Mouse (Mus musculus): ENCODE data around the gene Ccnf. TPM values are rescaled to one million over a fixed set of nuclear protein-coding genes. Genes with fewer than 3 reads are reported as not detected.

The Ccnf gene
- polyA plus RNA-seq, 1 experiment from 2014 or later = 50.2 TPM

- Histone ChIP-seq H3K4me1 (ENCODE audit: control insufficient read depth, insufficient read depth, low read length) (no peaks in the 10 kb centered on the region), H3K9me3 (replicated peaks; ENCODE audit: control insufficient read depth, low read length) (no peaks in the 10 kb centered on the region), H3K9ac (ENCODE audit: low read length) (no peak overlapping the region), H3K4me2 (ENCODE audit: low read depth, low read length) (no peak overlapping the region), H3K4me3 (replicated peaks; ENCODE audit: low read length) (no peak overlapping the region), H3K27me3 (ENCODE audit: control insufficient read depth, insufficient read depth, low read length) (no peaks in the 10 kb centered on the region), H3K36me3 (ENCODE audit: control insufficient read depth, insufficient read depth, low read length) (peaks cover 32% of the 10 kb centered on the region), H3K27ac (ENCODE audit: low read length) (no peak overlapping the region)
- WGBS = 96% methylated on average over 7 of the region's 7 CpGs
- no peak for ATAC-seq (ENCODE audit: insufficient read depth, low FRiP score)
Observed at GRCm38 (mm10) chr17:24236921-24237320, 14.4 kb downstream of the Ccnf start.

GRCm38 (mm10) chr17:24236479-24236878 lies 14.8 kb downstream of the Ccnf start:
- Histone ChIP-seq H3K4me1 (ENCODE audit: control insufficient read depth, insufficient read depth, low read length) (no peaks in the 10 kb centered on the region), H3K27ac (ENCODE audit: low read length) (no peak overlapping the region), H3K4me2 (ENCODE audit: low read depth, low read length) (no peak overlapping the region), H3K9ac (ENCODE audit: low read length) (no peak overlapping the region), H3K36me3 (ENCODE audit: control insufficient read depth, insufficient read depth, low read length) (peaks cover 33% of the 10 kb centered on the region), H3K27me3 (ENCODE audit: control insufficient read depth, insufficient read depth, low read length) (no peaks in the 10 kb centered on the region), H3K4me3 (replicated peaks; ENCODE audit: low read length) (no peak overlapping the region), H3K9me3 (replicated peaks; ENCODE audit: control insufficient read depth, low read length) (no peaks in the 10 kb centered on the region)
- WGBS = 96% methylated on average over 1 of the region's 1 CpGs
- ATAC-seq (ENCODE audit: insufficient read depth, low FRiP score) = no peak

- 85% methylated on average over 7 of the region's 7 CpGs for WGBS
Observed at GRCm38 (mm10) chr17:24227941-24228340, 23.3 kb downstream of the Ccnf start.

GRCm38 (mm10) chr17:24226721-24227120 lies 24.6 kb downstream of the Ccnf start:
- WGBS = 92% methylated on average over 8 of the region's 8 CpGs
- no peak overlapping the region for H3K27ac ChIP-seq (ENCODE audit: low read length)

More at GRCm38 (mm10) chr17:24227941-24228340, 23.3 kb downstream of the Ccnf start:
- H3K27me3 ChIP-seq (ENCODE audit: control insufficient read depth, insufficient read depth, low read length) = no peaks in the 10 kb centered on the region
- no peak for ATAC-seq (ENCODE audit: insufficient read depth, low FRiP score)
- peaks cover 27% of the 10 kb centered on the region for H3K36me3 ChIP-seq (ENCODE audit: control insufficient read depth, insufficient read depth, low read length)
- H3K9me3 ChIP-seq (replicated peaks; ENCODE audit: control insufficient read depth, low read length) = no peaks in the 10 kb centered on the region
- H3K4me3 ChIP-seq (replicated peaks; ENCODE audit: low read length) = no peak overlapping the region
- no peak overlapping the region for H3K4me2 ChIP-seq (ENCODE audit: low read depth, low read length)
- H3K27ac ChIP-seq (ENCODE audit: low read length) = no peak overlapping the region
- H3K9ac ChIP-seq (ENCODE audit: low read length) = no peak overlapping the region
- H3K4me1 ChIP-seq (ENCODE audit: control insufficient read depth, insufficient read depth, low read length) = no peaks in the 10 kb centered on the region

GRCm38 (mm10) chr17:24225851-24226250 lies 25.4 kb downstream of the Ccnf start:
- H3K27me3 ChIP-seq (ENCODE audit: control insufficient read depth, insufficient read depth, low read length) = no peaks in the 10 kb centered on the region
- ATAC-seq (ENCODE audit: insufficient read depth, low FRiP score) = no peak
- H3K9me3 ChIP-seq (replicated peaks; ENCODE audit: control insufficient read depth, low read length) = no peaks in the 10 kb centered on the region

More at GRCm38 (mm10) chr17:24226721-24227120, 24.6 kb downstream of the Ccnf start:
- H3K4me3 ChIP-seq (replicated peaks; ENCODE audit: low read length) = no peak overlapping the region
- H3K4me2 ChIP-seq (ENCODE audit: low read depth, low read length) = no peak overlapping the region
- no peaks in the 10 kb centered on the region for H3K4me1 ChIP-seq (ENCODE audit: control insufficient read depth, insufficient read depth, low read length)
- no peaks in the 10 kb centered on the region for H3K27me3 ChIP-seq (ENCODE audit: control insufficient read depth, insufficient read depth, low read length)
- ATAC-seq (ENCODE audit: insufficient read depth, low FRiP score) = no peak
- peaks cover 22% of the 10 kb centered on the region for H3K36me3 ChIP-seq (ENCODE audit: control insufficient read depth, insufficient read depth, low read length)
- H3K9ac ChIP-seq (ENCODE audit: low read length) = no peak overlapping the region
- H3K9me3 ChIP-seq (replicated peaks; ENCODE audit: control insufficient read depth, low read length) = no peaks in the 10 kb centered on the region

GRCm38 (mm10) chr17:24224741-24225140 lies 26.5 kb downstream of the Ccnf start:
- Histone ChIP-seq H3K4me2 (ENCODE audit: low read depth, low read length) (no peak overlapping the region), H3K36me3 (ENCODE audit: control insufficient read depth, insufficient read depth, low read length) (peaks cover 15% of the 10 kb centered on the region), H3K27me3 (ENCODE audit: control insufficient read depth, insufficient read depth, low read length) (no peaks in the 10 kb centered on the region), H3K27ac (ENCODE audit: low read length) (no peak overlapping the region), H3K9me3 (replicated peaks; ENCODE audit: control insufficient read depth, low read length) (no peaks in the 10 kb centered on the region), H3K9ac (ENCODE audit: low read length) (no peak overlapping the region), H3K4me3 (replicated peaks; ENCODE audit: low read length) (no peak overlapping the region), H3K4me1 (ENCODE audit: control insufficient read depth, insufficient read depth, low read length) (peaks cover 8% of the 10 kb centered on the region)
- 87% methylated on average over 10 of the region's 10 CpGs for WGBS
- ATAC-seq (ENCODE audit: insufficient read depth, low FRiP score) = no peak

More at GRCm38 (mm10) chr17:24225851-24226250, 25.4 kb downstream of the Ccnf start:
- H3K27ac ChIP-seq (ENCODE audit: low read length) = no peak overlapping the region
- H3K4me2 ChIP-seq (ENCODE audit: low read depth, low read length) = no peak overlapping the region
- H3K36me3 ChIP-seq (ENCODE audit: control insufficient read depth, insufficient read depth, low read length) = peaks cover 15% of the 10 kb centered on the region
- no peak overlapping the region for H3K9ac ChIP-seq (ENCODE audit: low read length)
- H3K4me1 ChIP-seq (ENCODE audit: control insufficient read depth, insufficient read depth, low read length) = peaks cover 4% of the 10 kb centered on the region; the same call in 1 of the 2 replicates
- WGBS = 89% methylated on average over 5 of the region's 5 CpGs
- no peak overlapping the region for H3K4me3 ChIP-seq (replicated peaks; ENCODE audit: low read length)

GRCm38 (mm10) chr17:24223513-24223912 lies 27.8 kb downstream of the Ccnf start:
- WGBS = 84% methylated on average over 5 of the region's 5 CpGs
- no peaks in the 10 kb centered on the region for H3K27me3 ChIP-seq (ENCODE audit: control insufficient read depth, insufficient read depth, low read length)
- H3K4me2 ChIP-seq (ENCODE audit: low read depth, low read length) = no peak overlapping the region
- no peak overlapping the region for H3K27ac ChIP-seq (ENCODE audit: low read length)
- H3K9ac ChIP-seq (ENCODE audit: low read length) = peak overlapping the region; percentile 5; the same call in 1 of the 2 replicates
- ATAC-seq (ENCODE audit: insufficient read depth, low FRiP score) = no peak
- no peaks in the 10 kb centered on the region for H3K9me3 ChIP-seq (replicated peaks; ENCODE audit: control insufficient read depth, low read length)
- H3K4me1 ChIP-seq (ENCODE audit: control insufficient read depth, insufficient read depth, low read length) = peaks cover 14% of the 10 kb centered on the region
- peaks cover 11% of the 10 kb centered on the region for H3K36me3 ChIP-seq (ENCODE audit: control insufficient read depth, insufficient read depth, low read length)
- H3K4me3 ChIP-seq (replicated peaks; ENCODE audit: low read length) = no peak overlapping the region

GRCm38 (mm10) chr17:24222653-24223052 lies 28.6 kb downstream of the Ccnf start:
- Histone ChIP-seq H3K9me3 (replicated peaks; ENCODE audit: control insufficient read depth, low read length) (no peaks in the 10 kb centered on the region), H3K4me2 (ENCODE audit: low read depth, low read length) (no peak overlapping the region), H3K36me3 (ENCODE audit: control insufficient read depth, insufficient read depth, low read length) (peaks cover 7% of the 10 kb centered on the region), H3K27me3 (ENCODE audit: control insufficient read depth, insufficient read depth, low read length) (no peaks in the 10 kb centered on the region), H3K27ac (ENCODE audit: low read length) (no peak overlapping the region), H3K4me1 (ENCODE audit: control insufficient read depth, insufficient read depth, low read length) (peaks cover 14% of the 10 kb centered on the region), H3K4me3 (replicated peaks; ENCODE audit: low read length) (no peak overlapping the region), H3K9ac (ENCODE audit: low read length) (no peak overlapping the region)
- ATAC-seq (ENCODE audit: insufficient read depth, low FRiP score) = no peak
- WGBS = 67% methylated on average over 6 of the region's 6 CpGs

GRCm38 (mm10) chr17:24220435-24221411 lies 30.6 kb downstream of the Ccnf start, which contains the start of gene Tedc2:
TSS of gene Tedc2 (minus strand) at chr17:24220851.
- peak; percentile 93 for ATAC-seq (ENCODE audit: insufficient read depth, low FRiP score)
- Histone ChIP-seq H3K27ac (ENCODE audit: low read length) (peak within 1 kb of the TSS; percentile 13; the same call in 1 of the 2 replicates), H3K4me2 (ENCODE audit: low read depth, low read length) (peak within 1 kb of the TSS; percentile 92), H3K4me1 (ENCODE audit: control insufficient read depth, insufficient read depth, low read length) (peaks cover 14% of the 10 kb centered on the region), H3K27me3 (ENCODE audit: control insufficient read depth, insufficient read depth, low read length) (no peaks in the 10 kb centered on the region), H3K4me3 (replicated peaks; ENCODE audit: low read length) (peak within 1 kb of the TSS; percentile 73), H3K9ac (ENCODE audit: low read length) (peak within 1 kb of the TSS; percentile 82), H3K36me3 (ENCODE audit: control insufficient read depth, insufficient read depth, low read length) (peaks cover 5% of the 10 kb centered on the region; the same call in 1 of the 2 replicates), H3K9me3 (replicated peaks; ENCODE audit: control insufficient read depth, low read length) (no peaks in the 10 kb centered on the region)
- 3% methylated on average over 41 of the region's 41 CpGs for WGBS

Data from stomach, embryonic 16.5 days (tissue).